Mouse (Mus musculus) ES-E14 (cell line): ENCODE results near the gene Dpf1.

Experiments used
- CHD2 ChIP-seq: IDR thresholded peaks from 2 replicates; pipeline ENCODE4 v1.6.1; 2014; ENCODE audit warnings: mild to moderate bottlenecking, low read depth, low read length, inconsistent platforms
- HCFC1 ChIP-seq: IDR thresholded peaks from 2 replicates; pipeline ENCODE4 v1.6.1; 2012; ENCODE audit warnings: low read length, inconsistent platforms, borderline replicate concordance; ENCODE audit not compliant: insufficient read depth
- MAFK ChIP-seq: IDR thresholded peaks from 2 replicates; pipeline ENCODE4 v1.6.1; 2014; ENCODE audit warnings: mild to moderate bottlenecking, low read depth, low read length, inconsistent platforms; ENCODE audit not compliant: insufficient read depth
- ZC3H11A ChIP-seq: IDR thresholded peaks from 2 replicates; pipeline ENCODE4 v1.6.1; 2012; ENCODE audit warnings: low read depth, mild to moderate bottlenecking, inconsistent platforms, low read length, borderline replicate concordance
- ZNF384 ChIP-seq: IDR thresholded peaks from 2 replicates; pipeline ENCODE4 v1.6.1; 2012; ENCODE audit warnings: low read depth, low read length, inconsistent platforms

DNA sequence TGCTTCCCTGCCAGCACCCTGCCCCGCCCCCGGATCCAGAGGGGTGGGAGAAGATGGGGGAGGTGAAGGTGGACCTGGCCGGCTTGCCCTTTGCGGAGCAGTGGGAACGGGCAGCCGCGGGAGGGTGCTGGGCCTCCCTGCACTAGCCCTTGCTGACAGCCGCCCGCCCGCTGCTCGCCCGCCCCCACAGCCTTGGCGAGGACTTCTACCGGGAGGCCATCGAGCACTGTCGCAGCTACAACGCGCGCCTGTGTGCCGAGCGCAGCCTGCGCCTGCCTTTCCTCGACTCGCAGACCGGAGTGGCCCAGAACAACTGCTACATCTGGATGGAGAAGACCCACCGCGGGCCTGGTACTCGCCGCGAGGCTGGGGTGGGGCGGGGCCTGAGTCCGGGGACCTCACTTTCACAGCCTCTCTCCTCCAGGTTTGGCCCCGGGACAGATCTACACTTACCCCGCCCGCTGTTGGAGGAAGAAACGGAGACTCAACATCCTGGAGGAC, 5.5 kb downstream of the Dpf1 start:
- no peak for TF ChIP-seq CHD2
- no peak for TF ChIP-seq MAFK
- TF ChIP-seq ZC3H11A: no peak
- no peak for TF ChIP-seq HCFC1
- no peak for TF ChIP-seq ZNF384
